Mouse (Mus musculus) embryonic fibroblast, embryonic 13.5 days (primary cell): ENCODE measurements around the gene Plxna2. TPM values are rescaled to one million over a fixed set of nuclear protein-coding genes. Genes with fewer than 3 reads are reported as not detected.

Experiments
- H3K27ac ChIP-seq: 2 replicates; pipeline ENCODE4 v1.5.1; 2012; ENCODE audit warnings: low read length, control low read depth, inconsistent platforms; ENCODE audit not compliant: insufficient read depth
- H3K4me1 ChIP-seq: 2 replicates; pipeline ENCODE4 v1.6.1; 2011; ENCODE audit warnings: low read length; ENCODE audit not compliant: control insufficient read depth, insufficient read depth
- H3K4me3 ChIP-seq: 2 replicates; pipeline ENCODE4 v1.5.1; 2011; ENCODE audit warnings: mild to moderate bottlenecking, control low read depth, low read length; ENCODE audit not compliant: insufficient read depth
- CTCF ChIP-seq: IDR thresholded peaks from 2 replicates; pipeline ENCODE4 v1.5.1; 2011; ENCODE audit warnings: mild to moderate bottlenecking, control low read depth, low read length, moderate library complexity, borderline replicate concordance; ENCODE audit not compliant: insufficient read depth
- POLR2A ChIP-seq: IDR thresholded peaks from 2 replicates; pipeline ENCODE4 v1.6.1; 2011; ENCODE audit warnings: low read depth, mild to moderate bottlenecking, control low read depth, low read length, moderate library complexity
- polyA plus RNA-seq: library from polyadenylated mRNA; stranded (reverse); fragments of >200 nt; gene quantifications from 2 replicates; pipeline ENCODE4 v1.2.4, GENCODE M21; 2011; ENCODE audit warnings: low read depth; ENCODE audit not compliant: missing spikeins, insufficient read length

Gene Plxna2
- polyA plus RNA-seq, 1 experiment, result 12.9 TPM

DNA sequence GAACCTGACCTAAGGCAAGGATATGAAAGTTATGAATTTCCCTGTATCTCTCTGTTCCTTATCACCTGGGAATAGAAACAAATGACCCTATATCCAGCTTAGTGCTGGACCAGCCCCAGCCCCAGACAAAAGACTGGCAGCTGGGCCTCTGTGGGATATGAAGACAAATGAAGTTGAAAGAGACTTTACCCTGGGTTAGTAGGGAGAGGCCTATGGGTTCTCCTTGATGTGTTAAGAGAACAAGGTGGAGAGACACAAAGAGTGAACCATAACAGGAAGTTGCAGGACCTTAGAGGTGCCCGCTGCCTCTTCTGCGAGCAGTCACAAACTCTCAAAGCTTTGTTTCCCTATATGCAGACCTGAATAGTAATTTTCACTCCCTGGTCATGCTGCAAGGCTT, 76.8 kb downstream of the Plxna2 start:
- Histone ChIP-seq H3K27ac (no peak overlapping the region), H3K4me1 (no peaks in the 10 kb centered on the region), H3K4me3 (no peak overlapping the region)
- no peak for TF ChIP-seq CTCF

GRCm38 (mm10) chr1:194697439-194697838, 79.4 kb downstream of the Plxna2 start:
- H3K27ac ChIP-seq, result no peak overlapping the region
- no peak overlapping the region for H3K4me3 ChIP-seq
- TF ChIP-seq POLR2A, result no peak
- no peaks in the 10 kb centered on the region for H3K4me1 ChIP-seq

DNA sequence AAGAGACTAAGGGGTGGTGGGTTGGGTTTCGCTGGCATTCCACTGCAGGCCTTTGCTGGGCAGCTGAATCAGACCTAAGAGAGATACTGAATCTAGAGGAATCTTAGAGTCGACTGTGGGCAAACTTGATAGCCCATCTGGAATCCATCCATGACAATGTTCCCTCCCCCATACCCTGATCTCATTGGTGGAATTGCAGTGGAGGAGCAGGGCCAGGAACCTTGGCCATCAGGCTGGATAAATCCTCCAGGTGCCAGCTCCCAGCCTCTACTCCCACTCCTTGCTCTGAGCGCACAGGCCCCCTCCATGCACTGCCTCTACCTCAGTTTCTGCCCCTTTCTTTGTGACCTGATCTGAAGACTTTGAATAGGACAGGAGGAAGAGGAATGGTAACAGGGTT, 81.3 kb downstream of the Plxna2 start:
- no peak overlapping the region for H3K27ac ChIP-seq
- H3K4me1 ChIP-seq, result no peaks in the 10 kb centered on the region
- TF ChIP-seq POLR2A (no peak), CTCF (no peak)
- H3K4me3 ChIP-seq, result no peak overlapping the region

DNA sequence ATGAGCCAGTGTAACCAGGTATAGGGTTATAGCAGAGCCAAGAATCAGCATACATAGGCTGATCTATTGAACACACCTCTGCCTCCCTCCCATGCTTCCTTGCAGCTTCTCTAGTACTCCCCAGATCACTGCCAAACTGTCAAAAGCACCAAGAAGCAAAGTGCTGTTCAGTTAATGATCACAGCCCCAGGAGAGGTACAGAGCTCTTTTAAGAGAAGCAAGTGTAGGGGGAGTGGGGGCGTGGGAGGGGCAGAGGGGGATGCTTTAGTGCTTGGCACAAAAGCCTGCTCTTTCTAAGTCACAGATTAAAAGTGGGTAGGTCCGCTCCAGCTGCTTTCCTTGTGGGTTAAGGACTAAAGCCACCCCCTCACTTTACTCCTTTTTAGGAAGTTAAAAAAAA, 85.2 kb downstream of the Plxna2 start:
- no peaks in the 10 kb centered on the region for H3K4me1 ChIP-seq
- no peak overlapping the region for H3K4me3 ChIP-seq
- no peak overlapping the region for H3K27ac ChIP-seq
- TF ChIP-seq CTCF (no peak), POLR2A (no peak)

- Histone ChIP-seq H3K27ac (no peak overlapping the region), H3K4me1 (no peaks in the 10 kb centered on the region), H3K4me3 (no peak overlapping the region)
- TF ChIP-seq CTCF, result no peak
- TF ChIP-seq POLR2A, result no peak
Observed at GRCm38 (mm10) chr1:194704171-194704855, 86.3 kb downstream of the Plxna2 start.

- Histone ChIP-seq H3K4me3 (no peak overlapping the region), H3K4me1 (no peaks in the 10 kb centered on the region), H3K27ac (no peak overlapping the region)
- TF ChIP-seq POLR2A (no peak), CTCF (no peak)
Observed at GRCm38 (mm10) chr1:194706566-194706965, 88.5 kb downstream of the Plxna2 start.

DNA sequence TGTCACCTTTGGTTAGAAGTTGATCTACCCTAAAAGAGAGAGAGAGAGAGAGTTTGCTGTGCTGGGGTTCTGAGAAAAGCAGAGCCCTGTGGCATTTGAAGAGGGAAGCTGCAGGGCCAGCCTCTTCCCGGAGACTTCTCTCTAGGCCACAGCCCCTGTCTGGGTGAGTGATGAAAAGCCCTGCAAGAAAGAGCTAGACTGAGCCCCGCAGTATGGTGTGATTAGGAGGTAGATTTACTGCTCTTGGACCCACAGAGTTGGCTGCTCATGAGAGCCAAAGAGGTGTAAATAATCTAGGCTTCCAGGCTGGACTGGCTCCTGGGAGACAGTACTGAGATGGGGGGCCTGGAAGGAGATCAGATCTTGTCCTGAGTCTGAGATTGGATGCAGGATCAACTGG, 94.4 kb downstream of the Plxna2 start:
- Histone ChIP-seq H3K4me3 (no peak overlapping the region), H3K4me1 (peaks cover 3% of the 10 kb centered on the region; the same call in 1 of the 2 replicates), H3K27ac (no peak overlapping the region; the same call in 1 of the 2 replicates)
- no peak for TF ChIP-seq CTCF

DNA sequence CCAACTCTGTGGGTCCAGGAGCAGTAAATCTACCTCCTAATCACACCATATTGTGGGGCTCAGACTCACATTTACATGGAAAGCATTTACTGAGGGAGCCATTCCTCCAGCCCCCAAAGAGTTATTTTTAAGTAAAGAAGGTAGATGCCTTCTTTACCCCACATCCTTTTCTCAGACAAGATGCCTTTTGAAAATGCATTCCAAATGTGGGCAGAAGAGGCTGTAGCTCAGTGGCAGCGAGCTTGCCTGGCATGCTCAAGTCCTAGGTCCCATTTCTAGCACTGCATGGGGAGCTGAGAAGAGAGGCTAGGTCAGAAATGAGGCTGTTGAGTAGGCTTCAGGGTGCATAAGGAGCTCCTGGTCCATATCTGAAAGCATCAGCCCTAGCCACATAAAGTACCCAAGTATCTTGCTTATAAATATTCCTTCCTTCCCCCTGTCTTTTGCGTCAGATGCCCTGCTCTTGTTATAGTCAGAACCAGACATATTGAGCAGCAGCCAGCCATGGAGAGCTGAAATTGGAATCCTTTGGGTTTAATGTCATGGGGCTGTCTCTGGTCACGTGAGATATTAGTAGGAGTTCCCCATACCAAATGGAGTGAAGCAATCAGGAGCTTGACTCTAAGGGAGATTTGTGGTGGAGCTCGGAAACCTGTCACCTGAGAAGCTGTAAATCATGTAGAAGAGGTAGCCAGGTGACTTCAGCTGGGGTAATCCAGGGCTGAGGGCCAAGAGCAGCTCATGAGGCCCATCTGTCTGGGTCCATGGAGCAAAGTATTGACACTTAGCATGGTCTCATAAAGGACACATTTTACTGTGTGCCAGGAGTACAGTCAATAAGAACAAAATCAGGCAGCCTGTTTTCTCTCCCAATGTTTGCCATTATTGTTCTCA, 96.4 kb downstream of the Plxna2 start:
- H3K27ac ChIP-seq, result no peak overlapping the region

GRCm38 (mm10) chr1:194717451-194717874, 99.4 kb downstream of the Plxna2 start:
- H3K27ac ChIP-seq, result peak overlapping the region; percentile 44; the same call in 1 of the 2 replicates
- peaks cover 5% of the 10 kb centered on the region; the same call in 1 of the 2 replicates for H3K4me1 ChIP-seq
- no peak overlapping the region for H3K4me3 ChIP-seq
- TF ChIP-seq POLR2A, result no peak
- no peak for TF ChIP-seq CTCF

More for the DNA sequence above, 96.4 kb downstream of the Plxna2 start:
- H3K4me1 ChIP-seq, result peaks cover 5% of the 10 kb centered on the region; the same call in 1 of the 2 replicates
- no peak for TF ChIP-seq POLR2A
- no peak for TF ChIP-seq CTCF
- no peak overlapping the region for H3K4me3 ChIP-seq

- Histone ChIP-seq H3K27ac (no peak overlapping the region), H3K4me3 (no peak overlapping the region), H3K4me1 (peaks cover 5% of the 10 kb centered on the region; the same call in 1 of the 2 replicates)
- no peak for TF ChIP-seq POLR2A
- TF ChIP-seq CTCF, result no peak
Observed at GRCm38 (mm10) chr1:194720406-194720805, 102.4 kb downstream of the Plxna2 start.
